In the genomic region with DNA sequence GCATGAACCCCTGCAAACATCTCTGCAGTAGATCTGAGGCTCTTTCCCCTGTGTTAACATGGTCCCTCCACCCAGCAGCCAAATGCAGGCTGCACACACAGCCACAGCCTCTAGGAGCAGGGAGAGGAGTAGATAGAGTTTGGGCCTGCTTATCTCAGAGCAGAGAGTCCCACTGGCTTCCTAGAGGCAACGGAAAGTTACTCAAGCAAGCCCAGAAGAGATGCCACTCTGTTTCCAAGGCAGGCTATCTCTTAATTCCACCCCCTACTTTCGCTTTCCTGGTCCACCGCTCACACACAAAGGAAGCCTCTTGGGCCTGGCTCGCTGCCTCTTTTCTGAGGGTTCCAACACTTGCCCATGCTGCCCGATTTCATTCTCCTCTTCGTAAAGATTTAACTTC, we compare ENCODE assay signal across 1 mouse cellular context.
TF ChIP-seq lines count a peak whose summit lies in the region.

No protein-coding gene starts in this region.

TF ChIP-seq in MEL, 35 proteins besides CTCF, POLR2A, EP300 and RAD21 (continued from another document):
- TF ChIP-seq BHLHE40 (IDR thresholded peaks at IDR 0.05; ENCODE audit: borderline replicate concordance, low read depth, low read length) (no peak), TBP (IDR thresholded peaks at IDR 0.05; ENCODE audit: low read depth, low read length) (peak; percentile 87), NRF1 (IDR thresholded peaks at IDR 0.05; ENCODE audit: insufficient read depth, low read depth, low read length, poor library complexity, severe bottlenecking) (no peak), GATA1 (IDR thresholded peaks at IDR 0.05; ENCODE audit: low read depth, low read length) (peak; percentile 90), MAFK (IDR thresholded peaks at IDR 0.05; ENCODE audit: borderline replicate concordance, low read depth, low read length) (no peak)
